Mouse (Mus musculus) liver, postnatal 0 days (tissue): ENCODE measurements at regions not wholly inside any gene's neighbourhood (a gene's known extent, or its start where the extent isn't known, plus 50 kb on each side); places are given as distances from the start of the nearest gene placed in this dataset.
A peak's percentile ranks its signal among the peaks of the same experiment; 100 is the strongest.

Experiments used
- ATAC-seq: fragments of 200-750 bp; cut with Nextera tagmentation; 2 replicates; pipeline ENCODE4 v1.8.0; 2017; ENCODE audit warnings: mild to moderate bottlenecking, moderate library complexity
- DNase-seq: peaks from one replicate; pipeline ENCODE4 v3.0.0-alpha.2; 2016
- H3K27ac ChIP-seq: fragments of 300-500 bp; sonication (generic); 2 replicates; pipeline ENCODE4 v1.5.1; 2014; ENCODE audit warnings: antibody characterized with exemption, moderate library complexity, mild to moderate bottlenecking, low read depth
- H3K27me3 ChIP-seq: fragments of 300-500 bp; sonication (generic); 2 replicates; pipeline ENCODE4 v1.6.1; 2014; ENCODE audit warnings: low read length, control low read depth, mixed read lengths; ENCODE audit not compliant: insufficient read depth
- H3K36me3 ChIP-seq: fragments of 300-500 bp; sonication (generic); replicated peaks from 2 replicates; pipeline ENCODE4 v1.6.1; 2014; ENCODE audit warnings: mild to moderate bottlenecking, control low read depth, low read length, moderate library complexity, mixed read lengths; ENCODE audit not compliant: insufficient read depth
- H3K4me1 ChIP-seq: fragments of 300-500 bp; sonication (generic); 2 replicates; pipeline ENCODE4 v1.6.1; 2014; ENCODE audit warnings: antibody characterized with exemption, mild to moderate bottlenecking, control low read depth; ENCODE audit not compliant: insufficient read depth
- H3K4me2 ChIP-seq: fragments of 300-500 bp; sonication (generic); 2 replicates; pipeline ENCODE4 v1.6.1; 2014; ENCODE audit warnings: low read depth, mild to moderate bottlenecking, low read length, moderate library complexity, mixed read lengths
- H3K4me3 ChIP-seq: fragments of 300-500 bp; sonication (generic); 2 replicates; pipeline ENCODE4 v1.5.1; 2014; ENCODE audit warnings: low read depth, low read length
- H3K9ac ChIP-seq: fragments of 300-500 bp; sonication (generic); replicated peaks from 2 replicates; pipeline ENCODE4 v1.6.1; 2014; ENCODE audit warnings: mild to moderate bottlenecking, moderate library complexity
- H3K9me3 ChIP-seq: fragments of 300-500 bp; sonication (generic); 2 replicates; pipeline ENCODE4 v1.6.1; 2016; ENCODE audit warnings: mild to moderate bottlenecking, control low read depth, low read length, mixed read lengths
- CTCF ChIP-seq: sonication (generic); IDR thresholded peaks from 2 replicates; pipeline ENCODE4 v1.5.1; 2016; ENCODE audit warnings: antibody characterized with exemption, low read depth
- EP300 ChIP-seq: IDR thresholded peaks from 2 replicates; pipeline ENCODE4 v1.6.1; 2016; ENCODE audit warnings: antibody characterized with exemption, low read depth, mild to moderate bottlenecking
- WGBS: fragments of 180-500 bp; shearing (Covaris S2); extraction: QIAGEN DNeasy Blood & Tissue Kit; methylation state at CpG from one replicate; pipeline ENCODE4 v1.1.7; 2014; ENCODE audit not compliant: insufficient replicate concordance; 5-methylcytosine and 5-hydroxymethylcytosine counted together

DNA sequence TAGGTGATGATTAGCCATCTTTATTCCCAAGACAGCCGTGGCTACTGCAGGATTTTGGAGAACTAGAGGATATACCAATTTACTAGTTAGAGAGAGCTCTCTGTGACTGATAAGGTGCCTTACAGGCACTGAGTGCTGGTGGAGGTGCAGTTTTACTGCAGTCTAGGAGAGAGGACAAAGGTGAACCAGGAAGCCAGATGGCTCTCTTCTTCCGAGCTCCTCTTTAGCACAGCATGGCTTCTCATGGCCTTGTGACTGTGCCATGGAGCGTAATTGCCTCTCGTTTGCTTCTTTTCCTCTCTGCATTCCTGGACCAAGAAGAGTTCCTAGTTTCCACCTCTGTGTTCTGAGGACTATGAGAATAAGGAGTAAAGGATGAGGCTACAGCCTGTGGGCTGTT lies 100.2 kb upstream of the Gadd45a start:
- Histone ChIP-seq H3K36me3 (no peaks in the 10 kb centered on the region), H3K9me3 (no peaks in the 10 kb centered on the region), H3K4me1 (no peaks in the 10 kb centered on the region), H3K4me2 (no peak overlapping the region), H3K27ac (no peak overlapping the region), H3K9ac (no peak overlapping the region), H3K4me3 (no peak overlapping the region), H3K27me3 (no peaks in the 10 kb centered on the region)
- ATAC-seq = no peak
- DNase-seq = no peak
- TF ChIP-seq EP300 = no peak
- no peak for TF ChIP-seq CTCF
- WGBS = 77% methylated on average over 4 of the region's 4 CpGs

DNA sequence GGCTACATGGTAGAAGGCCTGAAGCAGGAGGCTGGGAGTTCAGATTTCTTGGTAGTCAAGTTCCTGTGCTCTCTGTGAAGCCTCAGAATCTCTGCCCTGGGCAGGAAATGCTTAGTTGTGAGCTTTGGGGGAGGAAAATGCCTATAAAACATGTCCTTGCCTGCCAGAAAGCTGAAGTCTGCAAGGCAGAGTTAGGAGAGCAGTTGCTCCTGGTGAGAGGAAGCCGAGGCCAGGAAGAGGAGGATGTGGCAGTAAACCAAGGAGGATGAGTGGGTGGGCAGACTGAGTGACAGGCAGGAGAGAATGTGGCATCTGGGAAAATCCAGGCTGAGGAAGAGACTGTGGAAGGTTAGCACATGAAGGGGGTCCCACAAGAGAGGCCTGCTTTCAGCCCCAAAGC lies 97.7 kb upstream of the Gadd45a start:
- H3K4me1 ChIP-seq = no peaks in the 10 kb centered on the region
- DNase-seq = no peak
- H3K9ac ChIP-seq = no peak overlapping the region
- TF ChIP-seq EP300 = no peak
- H3K36me3 ChIP-seq = no peaks in the 10 kb centered on the region
- 43% methylated on average over 1 of the region's 1 CpGs for WGBS
- H3K9me3 ChIP-seq = no peaks in the 10 kb centered on the region
- H3K4me2 ChIP-seq = no peak overlapping the region
- no peak for ATAC-seq
- H3K27me3 ChIP-seq = no peaks in the 10 kb centered on the region
- H3K27ac ChIP-seq = no peak overlapping the region
- H3K4me3 ChIP-seq = no peak overlapping the region

DNA sequence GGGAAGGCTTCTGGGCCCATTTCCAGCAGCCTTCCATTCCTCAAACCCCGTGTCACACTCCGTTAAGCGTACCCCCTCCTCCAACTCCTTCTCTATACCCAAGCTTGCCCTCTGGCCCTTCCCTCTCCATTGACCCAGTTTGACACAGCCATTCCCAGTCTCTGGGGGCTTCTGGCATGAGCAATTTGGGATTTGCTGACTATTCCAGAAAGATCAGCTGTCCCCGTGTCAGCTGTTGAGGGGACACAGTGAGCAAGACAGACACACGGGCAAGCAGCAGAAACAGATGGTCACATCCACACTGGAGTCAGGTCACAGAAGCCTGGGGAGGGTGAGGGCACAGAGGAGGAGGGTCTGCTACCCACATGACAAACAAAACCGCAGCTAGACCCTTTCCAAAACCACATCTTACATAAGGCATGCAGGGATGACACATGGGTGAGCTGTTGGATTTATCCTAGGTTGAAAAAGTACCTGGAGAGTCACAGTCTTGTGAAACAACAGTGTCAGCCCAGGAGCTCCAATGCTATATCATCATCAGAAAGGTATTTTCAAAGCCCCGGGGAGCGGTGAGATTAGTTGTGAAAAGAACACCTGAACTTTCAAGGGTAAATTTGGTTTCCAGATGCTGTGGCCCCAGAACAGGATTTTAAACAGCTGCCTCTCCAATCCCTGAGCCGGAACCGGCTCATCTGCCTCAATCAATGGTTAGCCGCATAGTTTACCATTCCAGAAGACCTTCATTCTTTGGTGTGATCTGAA lies 93.5 kb upstream of the Gadd45a start:
- Histone ChIP-seq H3K9me3 (no peaks in the 10 kb centered on the region), H3K4me2 (no peak overlapping the region), H3K27ac (no peak overlapping the region), H3K36me3 (no peaks in the 10 kb centered on the region), H3K9ac (no peak overlapping the region), H3K27me3 (no peaks in the 10 kb centered on the region), H3K4me1 (no peaks in the 10 kb centered on the region), H3K4me3 (no peak overlapping the region)
- TF ChIP-seq EP300 = no peak
- TF ChIP-seq CTCF = no peak
- 81% methylated on average over 11 of the region's 11 CpGs for WGBS
- DNase-seq = no peak
- ATAC-seq = no peak

DNA sequence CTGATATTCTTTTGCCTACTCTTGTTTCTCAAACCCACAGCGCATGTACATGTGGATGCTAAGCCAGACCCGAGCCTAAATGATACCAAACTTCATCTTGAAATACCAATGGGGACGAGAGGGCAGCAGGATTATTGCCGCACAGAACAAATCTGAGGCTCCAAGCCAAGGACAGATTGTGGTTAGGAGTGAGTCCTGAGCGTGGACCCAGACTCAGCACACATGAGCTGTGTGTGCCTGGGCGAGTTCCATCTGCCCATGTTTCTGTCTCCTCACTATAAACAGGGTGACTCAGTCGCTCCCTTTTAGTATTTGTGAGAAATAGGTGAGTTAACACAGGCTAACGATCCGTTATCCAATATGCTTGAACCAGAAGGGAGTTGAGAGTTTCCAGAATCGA lies 92.4 kb upstream of the Gadd45a start:
- Histone ChIP-seq H3K4me1 (no peaks in the 10 kb centered on the region), H3K4me2 (no peak overlapping the region), H3K9me3 (no peaks in the 10 kb centered on the region), H3K27me3 (no peaks in the 10 kb centered on the region), H3K4me3 (no peak overlapping the region), H3K27ac (no peak overlapping the region), H3K9ac (no peak overlapping the region), H3K36me3 (no peaks in the 10 kb centered on the region)
- ATAC-seq = no peak
- no peak for DNase-seq
- no peak for TF ChIP-seq CTCF
- no peak for TF ChIP-seq EP300
- WGBS = 74% methylated on average over 10 of the region's 10 CpGs

DNA sequence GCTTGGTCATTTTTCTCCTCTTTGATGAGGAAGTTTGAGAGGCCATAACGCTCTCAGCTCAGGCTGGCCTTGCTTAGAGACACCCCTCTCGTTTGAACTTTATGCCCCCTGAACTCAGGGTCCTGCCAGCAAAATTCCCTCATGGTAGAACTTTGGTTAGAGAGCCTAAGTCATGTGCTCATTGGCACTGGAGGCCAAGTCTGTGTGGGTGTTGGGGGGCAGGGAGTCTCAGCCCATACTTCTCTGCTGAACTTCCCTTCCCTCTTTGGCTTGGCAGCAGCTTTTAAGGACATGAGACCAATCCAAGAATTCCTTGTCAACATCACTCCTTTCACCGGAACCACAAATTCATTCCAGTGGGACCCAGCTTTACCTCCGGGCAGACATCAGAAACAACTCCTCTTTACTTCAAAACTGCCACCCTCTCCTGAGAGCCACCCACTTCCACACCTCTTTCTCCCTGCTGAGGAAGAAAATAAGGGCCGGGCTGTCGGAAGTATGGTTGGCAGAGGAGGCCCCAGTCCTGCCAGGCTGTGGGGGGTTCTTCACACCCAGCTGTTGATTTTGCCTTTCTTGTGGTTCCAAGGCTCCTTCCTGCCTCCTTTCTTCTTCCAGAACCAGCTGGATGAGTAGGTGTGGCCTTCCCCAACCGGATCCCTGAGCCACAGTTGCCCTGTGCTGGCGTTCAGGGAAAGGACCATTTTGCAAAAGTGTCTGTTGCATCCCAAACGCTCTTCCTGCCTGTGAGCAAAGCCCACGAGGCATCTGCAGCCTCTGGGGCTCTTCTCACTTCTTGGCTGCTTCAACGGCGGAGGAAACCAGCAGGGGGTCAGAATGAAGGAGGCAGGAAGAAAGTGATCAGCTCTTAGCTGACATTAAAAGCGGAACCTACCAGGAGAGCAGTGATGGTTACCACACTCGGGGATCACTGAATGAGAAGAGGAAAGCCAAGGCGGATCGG lies 91.5 kb upstream of the Gadd45a start:
- Histone ChIP-seq H3K4me1 (no peaks in the 10 kb centered on the region), H3K27ac (0 out of 2 replicates have a peak overlapping the region, but pooled peaks have one; percentile 34), H3K4me3 (no peak overlapping the region), H3K36me3 (no peaks in the 10 kb centered on the region), H3K4me2 (peak overlapping the region; percentile 34; the same call in 1 of the 2 replicates), H3K9ac (no peak overlapping the region), H3K9me3 (no peaks in the 10 kb centered on the region), H3K27me3 (no peaks in the 10 kb centered on the region)
- TF ChIP-seq EP300 (no peak), CTCF (no peak)
- DNase-seq = no peak
- WGBS = 37% methylated on average over 16 of the region's 16 CpGs
- no peak for ATAC-seq

DNA sequence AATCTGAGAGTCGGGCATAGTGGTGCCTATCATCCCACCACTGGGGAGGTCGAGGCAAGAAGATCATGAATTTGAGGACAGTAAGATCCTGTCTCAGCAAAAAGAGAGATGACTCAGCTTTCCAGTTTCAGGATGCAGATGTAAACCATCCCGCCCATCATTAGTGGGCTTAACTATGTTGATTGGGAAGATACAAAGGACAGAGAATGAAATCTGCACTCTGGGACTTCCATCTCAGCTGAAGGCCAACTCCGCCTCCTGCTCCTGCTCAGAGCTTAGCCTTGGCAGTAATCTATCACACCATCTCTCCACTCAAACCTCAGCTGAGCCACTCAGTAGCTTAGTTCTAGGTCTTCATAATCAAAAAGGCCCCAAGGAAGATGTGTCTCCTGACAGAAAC lies 90.5 kb upstream of the Gadd45a start:
- ATAC-seq (no peak), DNase-seq (no peak)
- 69% methylated on average over 4 of the region's 4 CpGs for WGBS
- Histone ChIP-seq H3K4me3 (no peak overlapping the region), H3K9me3 (no peaks in the 10 kb centered on the region), H3K27ac (no peak overlapping the region), H3K27me3 (no peaks in the 10 kb centered on the region), H3K4me1 (no peaks in the 10 kb centered on the region), H3K9ac (no peak overlapping the region), H3K4me2 (no peak overlapping the region), H3K36me3 (no peaks in the 10 kb centered on the region)
- TF ChIP-seq EP300 = no peak
- TF ChIP-seq CTCF = no peak
